Mouse (Mus musculus): ENCODE measurements at regions not wholly inside any gene's neighbourhood (a gene's known extent, or its start where the extent isn't known, plus 50 kb on each side); places are given as distances from the start of the nearest gene placed in this dataset.

- Histone ChIP-seq H3K9me3 (ENCODE audit: control insufficient read depth, low read length) (no peaks in the 10 kb centered on the region), H3K4me2 (replicated peaks; ENCODE audit: low read depth, low read length, severe bottlenecking) (no peak overlapping the region), H3K27me3 (ENCODE audit: control insufficient read depth, insufficient read depth, low read length) (no peaks in the 10 kb centered on the region), H3K9ac (ENCODE audit: low read depth, low read length, severe bottlenecking) (no peak overlapping the region), H3K4me3 (replicated peaks; ENCODE audit: low read length) (no peak overlapping the region), H3K36me3 (ENCODE audit: control insufficient read depth, insufficient read depth, low read length) (no peaks in the 10 kb centered on the region), H3K4me1 (ENCODE audit: control insufficient read depth, insufficient read depth, low read length) (no peaks in the 10 kb centered on the region), H3K27ac (replicated peaks; ENCODE audit: low read depth, low read length) (no peak overlapping the region)
- DNase-seq (ENCODE audit: low spot score): no peak
- no peak for ATAC-seq (ENCODE audit: low FRiP score, low read depth)
- 50% methylated on average over 3 of the region's 3 CpGs for WGBS
- no peak for TF ChIP-seq POLR2A (IDR thresholded peaks at IDR 0.05; ENCODE audit: borderline replicate concordance, extremely low read depth, insufficient read depth, insufficient read length)
These were observed 72.6 kb upstream of the Adcy1 start for GRCm38 (mm10) chr11:6990711-6991110.

GRCm38 (mm10) chr11:6988884-6989824 is 74.1 kb upstream of the Adcy1 start:
- Histone ChIP-seq H3K4me3 (replicated peaks; ENCODE audit: low read length) (no peak overlapping the region), H3K27ac (replicated peaks; ENCODE audit: low read depth, low read length) (no peak overlapping the region), H3K4me1 (ENCODE audit: control insufficient read depth, insufficient read depth, low read length) (no peaks in the 10 kb centered on the region), H3K4me2 (replicated peaks; ENCODE audit: low read depth, low read length, severe bottlenecking) (no peak overlapping the region), H3K27me3 (ENCODE audit: control insufficient read depth, insufficient read depth, low read length) (no peaks in the 10 kb centered on the region), H3K36me3 (ENCODE audit: control insufficient read depth, insufficient read depth, low read length) (no peaks in the 10 kb centered on the region), H3K9ac (ENCODE audit: low read depth, low read length, severe bottlenecking) (no peak overlapping the region), H3K9me3 (ENCODE audit: control insufficient read depth, low read length) (no peaks in the 10 kb centered on the region)
- no peak for DNase-seq (ENCODE audit: low spot score)
- TF ChIP-seq POLR2A (IDR thresholded peaks at IDR 0.05; ENCODE audit: borderline replicate concordance, extremely low read depth, insufficient read depth, insufficient read length): no peak
- WGBS: 80% methylated on average over 8 of the region's 8 CpGs
- no peak for ATAC-seq (ENCODE audit: low FRiP score, low read depth)

GRCm38 (mm10) chr11:6987995-6988394 is 75.3 kb upstream of the Adcy1 start:
- Histone ChIP-seq H3K9me3 (ENCODE audit: control insufficient read depth, low read length) (no peaks in the 10 kb centered on the region), H3K36me3 (ENCODE audit: control insufficient read depth, insufficient read depth, low read length) (no peaks in the 10 kb centered on the region), H3K4me3 (replicated peaks; ENCODE audit: low read length) (no peak overlapping the region), H3K27me3 (ENCODE audit: control insufficient read depth, insufficient read depth, low read length) (no peaks in the 10 kb centered on the region), H3K9ac (ENCODE audit: low read depth, low read length, severe bottlenecking) (no peak overlapping the region), H3K4me2 (replicated peaks; ENCODE audit: low read depth, low read length, severe bottlenecking) (no peak overlapping the region), H3K4me1 (ENCODE audit: control insufficient read depth, insufficient read depth, low read length) (no peaks in the 10 kb centered on the region), H3K27ac (replicated peaks; ENCODE audit: low read depth, low read length) (no peak overlapping the region)
- ATAC-seq (ENCODE audit: low FRiP score, low read depth): no peak
- DNase-seq (ENCODE audit: low spot score): no peak
- no peak for TF ChIP-seq POLR2A (IDR thresholded peaks at IDR 0.05; ENCODE audit: borderline replicate concordance, extremely low read depth, insufficient read depth, insufficient read length)
- whole genome bisulfite sequencing: 54% methylated on average over 2 of the region's 2 CpGs

- TF ChIP-seq POLR2A (IDR thresholded peaks at IDR 0.05; ENCODE audit: borderline replicate concordance, extremely low read depth, insufficient read depth, insufficient read length): no peak
- H3K9me3 ChIP-seq (ENCODE audit: control insufficient read depth, low read length): no peaks in the 10 kb centered on the region
- no peak overlapping the region for H3K27ac ChIP-seq (replicated peaks; ENCODE audit: low read depth, low read length)
- H3K4me3 ChIP-seq (replicated peaks; ENCODE audit: low read length): no peak overlapping the region
- no peaks in the 10 kb centered on the region for H3K36me3 ChIP-seq (ENCODE audit: control insufficient read depth, insufficient read depth, low read length)
- 79% methylated on average over 1 of the region's 1 CpGs for WGBS
- no peaks in the 10 kb centered on the region for H3K27me3 ChIP-seq (ENCODE audit: control insufficient read depth, insufficient read depth, low read length)
- no peaks in the 10 kb centered on the region for H3K4me1 ChIP-seq (ENCODE audit: control insufficient read depth, insufficient read depth, low read length)
- ATAC-seq (ENCODE audit: low FRiP score, low read depth): no peak
- no peak overlapping the region for H3K9ac ChIP-seq (ENCODE audit: low read depth, low read length, severe bottlenecking)
- H3K4me2 ChIP-seq (replicated peaks; ENCODE audit: low read depth, low read length, severe bottlenecking): no peak overlapping the region
- no peak for DNase-seq (ENCODE audit: low spot score)
These were observed 76.2 kb upstream of the Adcy1 start for GRCm38 (mm10) chr11:6987105-6987504.

GRCm38 (mm10) chr11:6982076-6982475 is 81.2 kb upstream of the Adcy1 start:
- H3K36me3 ChIP-seq (ENCODE audit: control insufficient read depth, insufficient read depth, low read length): no peaks in the 10 kb centered on the region
- H3K27ac ChIP-seq (replicated peaks; ENCODE audit: low read depth, low read length): no peak overlapping the region
- DNase-seq (ENCODE audit: low spot score): no peak
- 91% methylated on average over 7 of the region's 7 CpGs for WGBS
- no peaks in the 10 kb centered on the region for H3K27me3 ChIP-seq (ENCODE audit: control insufficient read depth, insufficient read depth, low read length)
- TF ChIP-seq POLR2A (IDR thresholded peaks at IDR 0.05; ENCODE audit: borderline replicate concordance, extremely low read depth, insufficient read depth, insufficient read length): no peak
- no peaks in the 10 kb centered on the region for H3K9me3 ChIP-seq (ENCODE audit: control insufficient read depth, low read length)
- H3K9ac ChIP-seq (ENCODE audit: low read depth, low read length, severe bottlenecking): no peak overlapping the region
- H3K4me1 ChIP-seq (ENCODE audit: control insufficient read depth, insufficient read depth, low read length): no peaks in the 10 kb centered on the region
- no peak overlapping the region for H3K4me2 ChIP-seq (replicated peaks; ENCODE audit: low read depth, low read length, severe bottlenecking)
- no peak overlapping the region for H3K4me3 ChIP-seq (replicated peaks; ENCODE audit: low read length)
- ATAC-seq (ENCODE audit: low FRiP score, low read depth): no peak
